Mouse (Mus musculus): ENCODE measurements around the gene Lrpap1.

Lrpap1 gene

DNA sequence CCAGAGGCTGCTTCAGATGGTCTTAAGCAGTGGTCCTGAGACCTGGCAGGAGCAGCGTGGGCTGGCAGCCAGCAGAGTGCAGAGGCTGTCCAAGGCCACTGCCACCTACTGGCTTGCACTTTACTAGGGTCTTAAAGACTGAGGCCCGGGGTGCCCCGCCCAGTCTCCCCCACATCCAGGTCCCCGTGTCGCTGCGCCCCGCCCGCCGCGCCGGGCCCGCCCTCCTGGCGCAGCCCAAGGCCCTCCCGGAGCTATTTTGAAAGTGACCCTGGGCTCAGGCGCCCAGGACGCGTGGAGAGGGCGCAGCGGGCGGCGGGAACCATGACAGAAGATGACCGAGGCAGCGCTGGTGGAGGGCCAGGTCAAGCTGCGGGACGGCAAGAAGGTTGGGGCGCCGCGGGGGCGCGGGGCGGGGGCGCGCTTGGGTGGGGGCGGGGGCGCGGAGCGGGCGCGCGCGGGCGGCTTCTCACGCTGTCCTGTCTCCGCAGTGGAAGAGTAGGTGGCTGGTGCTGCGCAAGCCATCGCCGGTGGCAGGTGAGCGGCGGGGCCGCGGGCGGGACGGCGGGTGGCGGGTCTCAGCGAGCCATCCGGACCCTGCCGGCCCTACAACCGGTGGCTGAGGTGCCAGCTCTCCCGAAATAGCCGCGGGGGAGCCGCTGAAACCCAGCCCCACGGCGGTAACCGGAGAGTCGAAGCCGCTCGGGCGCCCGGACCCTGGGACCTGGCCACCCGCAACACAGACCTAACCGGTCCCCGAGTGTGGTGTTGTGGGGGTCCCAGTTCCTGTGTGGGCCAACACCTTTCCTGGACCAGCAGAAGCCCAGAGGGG is 48.7 kb downstream of the Lrpap1 start, which contains the start of gene Dok7:
Dok7 (plus strand) TSS at position 163 of the 829 bp plus-strand sequence.
- DNase-seq: peak; percentile 66 to 73

DNA sequence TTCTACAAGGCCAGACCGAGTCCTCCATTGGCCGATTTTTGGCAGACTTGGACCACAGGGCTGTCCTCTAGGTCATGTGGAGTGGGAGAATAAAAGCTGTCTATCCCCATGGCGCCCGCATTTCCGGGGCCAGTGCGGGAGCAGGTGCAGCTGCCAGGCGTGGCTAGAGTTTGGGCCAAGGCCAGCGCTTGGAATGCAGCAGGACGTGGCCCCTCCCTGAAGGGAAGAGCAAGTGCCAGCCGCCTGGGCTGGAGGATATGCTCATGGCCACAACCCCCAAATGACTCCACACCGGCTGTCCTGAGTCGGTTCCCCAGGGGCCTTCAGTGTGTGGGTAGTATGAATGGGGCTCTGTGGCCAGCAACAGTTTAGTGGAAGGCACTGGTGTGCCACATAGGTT is 50.5 kb downstream of the Lrpap1 start:
- DNase-seq: peak in 1 of 2 experiments; percentile 54

DNA sequence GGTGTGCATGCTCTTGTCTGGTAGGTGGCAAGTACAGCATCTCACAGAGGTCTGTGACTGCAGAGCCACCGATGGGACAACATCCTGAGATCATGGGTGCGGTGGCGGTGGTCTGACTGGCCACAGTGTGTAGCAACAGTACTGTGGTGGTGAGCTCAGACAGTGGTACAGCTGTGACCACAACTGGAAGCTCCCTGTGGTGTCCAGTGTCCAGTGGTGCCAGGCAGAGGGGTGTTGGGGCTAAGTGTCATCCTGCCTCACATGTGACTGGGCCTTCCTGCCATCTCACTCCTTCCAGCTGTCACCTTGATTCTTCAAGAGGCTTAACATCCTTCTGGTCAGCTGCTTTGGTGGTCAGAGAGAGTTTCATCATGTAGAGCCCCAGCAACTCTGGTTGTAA is 50.9 kb downstream of the Lrpap1 start:
- DNase-seq: no peak

DNA sequence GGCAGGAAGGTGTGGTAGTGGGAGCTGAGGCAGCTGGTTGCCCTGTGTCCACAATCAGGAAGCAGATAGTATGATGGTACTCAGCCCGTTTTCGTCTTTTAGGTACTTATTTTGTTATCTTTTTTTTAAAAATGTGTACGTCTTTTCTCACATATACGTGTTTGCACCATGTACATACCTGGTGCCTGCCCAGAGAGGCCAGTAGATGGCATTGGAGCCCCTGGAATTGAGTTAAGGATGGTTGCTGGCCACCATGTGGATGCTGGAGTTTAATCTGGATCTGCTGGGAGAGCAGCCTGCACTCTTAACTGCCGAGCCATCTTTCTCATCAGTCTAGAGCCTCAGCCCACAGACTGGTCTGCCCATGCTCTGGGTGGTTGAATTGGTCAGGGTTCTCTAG is 55.0 kb downstream of the Lrpap1 start:
- DNase-seq: no peak

DNA sequence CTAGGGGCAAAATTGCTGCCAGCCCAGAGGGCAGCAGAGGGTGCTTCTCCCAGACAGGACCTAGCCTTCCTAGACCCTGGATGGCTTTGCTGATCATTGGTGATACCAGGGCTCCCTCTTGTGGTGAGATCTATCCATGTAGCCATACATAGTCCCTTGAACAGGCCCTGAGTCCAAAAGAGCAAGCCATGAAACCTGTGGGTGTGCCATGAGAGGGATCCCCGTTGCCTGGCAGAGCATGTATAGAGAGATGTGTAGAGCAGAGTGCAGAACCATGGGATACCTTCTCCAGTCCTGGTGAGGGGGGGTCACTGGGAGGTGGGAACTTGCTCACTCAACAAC is 62.5 kb downstream of the Lrpap1 start:
- peak; percentile 65 to 84 for DNase-seq

DNA sequence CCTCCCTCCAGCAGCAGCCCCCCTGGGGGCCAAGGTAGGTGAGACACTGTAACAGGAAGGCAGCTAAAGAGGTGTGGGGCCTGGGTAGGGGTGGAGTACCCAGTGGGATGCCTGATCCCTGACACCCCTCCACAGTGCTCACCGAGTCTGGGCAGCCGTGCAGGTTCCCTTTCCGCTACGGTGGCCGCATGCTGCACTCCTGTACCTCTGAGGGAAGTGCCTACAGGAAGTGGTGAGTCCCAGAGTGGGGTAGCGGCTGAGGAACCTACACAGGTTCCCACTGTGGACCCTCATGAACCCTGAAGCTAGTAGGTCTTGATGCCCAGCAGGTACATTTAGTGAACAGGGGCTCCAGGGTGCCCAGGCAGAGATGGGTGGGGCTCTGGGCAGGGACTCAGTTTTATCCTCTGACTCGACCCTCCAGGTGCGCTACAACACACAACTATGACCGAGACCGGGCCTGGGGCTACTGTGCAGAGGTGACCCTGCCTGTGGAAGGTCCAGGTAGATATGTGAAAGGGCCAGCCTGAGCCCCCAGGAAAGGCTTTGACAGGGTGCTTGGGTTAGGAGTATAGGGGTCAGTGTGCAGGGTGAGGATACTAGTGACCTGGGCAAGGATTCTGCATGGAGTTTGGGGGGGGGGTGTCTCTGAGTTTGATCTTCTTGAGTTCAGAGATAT is 63.0 kb downstream of the Lrpap1 start:
- DNase-seq: no peak

Measured in cerebellum, postnatal 25 days (tissue).